Mouse (Mus musculus) effector memory CD4-positive, alpha-beta T cell, adult 5 months (primary cell): Measurements from ENCODE around the gene Ano1. TPM values are rescaled to one million over a fixed set of nuclear protein-coding genes. Genes with fewer than 3 reads are reported as not detected.

Experiments
- polyA plus RNA-seq: library from polyadenylated mRNA; unstranded; fragments of 100-300 nt; shearing (Covaris generic); gene quantifications from one replicate; pipeline ENCODE4 v1.2.1, GENCODE M21; 2017

Gene Ano1
- 0.07 TPM for polyA plus RNA-seq

GRCm38 (mm10) chr7:144751833-144752232, at the start of gene Ano1:
TSS of gene Ano1 (minus strand) at chr7:144751974.

GRCm38 (mm10) chr7:144582284-144582980, 169.3 kb downstream of the Ano1 start, which contains the start of gene Fadd:
TSS of gene Fadd (minus strand) at chr7:144582463.

GRCm38 (mm10) chr7:144553237-144554122, 198.3 kb downstream of the Ano1 start, which contains the start of gene Ppfia1:
TSS of gene Ppfia1 (minus strand) at chr7:144553729.

Other genes starting within 250 kb of the Ano1 start
- gene Ppfia1, start 198.2 kb downstream of the Ano1 start, polyA plus RNA-seq = 109 TPM
- gene Fadd, start 169.5 kb downstream of the Ano1 start, polyA plus RNA-seq = 2.7 TPM
- not detected for gene Fgf3, start 86.1 kb upstream of the Ano1 start, polyA plus RNA-seq
- not detected for gene Fgf4, start 95.4 kb upstream of the Ano1 start, polyA plus RNA-seq
- gene Fgf15, start 144.6 kb upstream of the Ano1 start, polyA plus RNA-seq = not detected
- 18.5 TPM for gene LTO1, start 163.1 kb upstream of the Ano1 start, polyA plus RNA-seq
- not detected for gene Ccnd1, start 188.0 kb upstream of the Ano1 start, polyA plus RNA-seq